Mouse (Mus musculus): Measurements from ENCODE around the gene Galnt2. TPM values are rescaled to one million over a fixed set of nuclear protein-coding genes. Genes with fewer than 3 reads are reported as not detected.
A peak's percentile ranks its signal among the peaks of the same experiment; 100 is the strongest.

The Galnt2 gene
- total and polyA plus RNA-seq, 3 experiments = 18.6 to 27.3 (median 23.6) TPM

- DNase-seq (ENCODE audit: extremely low read depth) = no peak
- TF ChIP-seq CHD2 (IDR thresholded peaks at IDR 0.05; ENCODE audit: low read length) (no peak), CTCF (conservative IDR thresholded peaks at IDR 0.05 in 1 of 2, IDR thresholded peaks at IDR 0.05 in 1 of 2; ENCODE audit: low read depth in 2 of 2, low read length in 2 of 2) (no peak), USF2 (conservative IDR thresholded peaks at IDR 0.05; ENCODE audit: low read depth, low read length) (no peak), JUN (IDR thresholded peaks at IDR 0.05; ENCODE audit: insufficient read depth, low read depth, low read length) (no peak), POLR2A (IDR thresholded peaks at IDR 0.05; ENCODE audit: low read depth, low read length) (no peak)
- H3K9ac ChIP-seq (ENCODE audit: insufficient read depth, low read depth) = no peak overlapping the region
- no peaks in the 10 kb centered on the region for H3K79me2 ChIP-seq (replicated peaks; ENCODE audit: control insufficient read depth, extremely low read depth, insufficient read depth, poor library complexity, severe bottlenecking)
- dilution Hi-C loops (cut with MboI; ENCODE audit: extremely low pct_ligation_motif_present, extremely low pct_unique_long_range_greater_than_20kb, low sequenced_read_pairs) = no loop called here
- H3K4me2 ChIP-seq (ENCODE audit: insufficient read depth, low read depth, poor library complexity, severe bottlenecking) = no peak overlapping the region
- H3K4me1 ChIP-seq (ENCODE audit: control insufficient read depth in 1 of 2, insufficient read depth in 2 of 2) = peaks cover 43 to 71% of the 10 kb centered on the region in 2 experiments
- no peak overlapping the region for H3K27ac ChIP-seq (ENCODE audit: insufficient read depth, low read depth)
- peaks cover 0 to 7% of the 10 kb centered on the region in 2 experiments for H3K36me3 ChIP-seq (replicated peaks in 1 of 2; ENCODE audit: control insufficient read depth in 1 of 2, insufficient read depth in 1 of 2, low read length in 1 of 2)
- H3K27me3 ChIP-seq (replicated peaks) = no peaks in the 10 kb centered on the region
- H3K4me3 ChIP-seq (replicated peaks in 1 of 3; ENCODE audit: low read depth in 2 of 3, low read length in 2 of 3, poor library complexity in 1 of 3) = no peak overlapping the region
- H3K9me3 ChIP-seq (replicated peaks; ENCODE audit: low read length) = no peaks in the 10 kb centered on the region
- in situ Hi-C loops (cut with MboI; ENCODE audit: low pct_ligation_motif_present, low pct_unique_long_range_greater_than_20kb, low sequenced_read_pairs) = no loop called here
Measured at GRCm38 (mm10) chr8:124373753-124374152, 142.6 kb downstream of the Galnt2 start.

DNA sequence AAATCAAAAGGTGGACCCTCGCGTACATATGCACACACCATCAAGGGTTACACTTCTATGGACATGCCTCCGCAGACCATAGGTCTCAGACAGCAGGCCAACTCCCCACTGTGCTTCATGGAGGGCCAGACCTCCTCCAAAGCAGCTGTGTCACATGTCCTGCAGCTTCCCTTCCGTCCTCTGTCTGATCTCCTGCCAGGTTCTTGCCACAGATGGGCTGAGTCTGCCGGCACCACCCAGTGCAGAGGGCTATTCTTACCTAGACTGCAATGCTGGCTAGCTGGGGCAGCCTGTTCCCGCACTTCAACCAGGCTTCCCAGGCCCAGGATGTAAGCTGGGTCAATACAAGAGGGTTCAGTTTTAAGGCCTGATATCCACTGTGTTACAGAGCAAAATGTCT lies 144.0 kb downstream of the Galnt2 start:
- H3K27ac ChIP-seq (ENCODE audit: insufficient read depth, low read depth) = no peak overlapping the region
- no peaks in the 10 kb centered on the region for H3K9me3 ChIP-seq (replicated peaks; ENCODE audit: low read length)
- H3K9ac ChIP-seq (ENCODE audit: insufficient read depth, low read depth) = no peak overlapping the region
- H3K79me2 ChIP-seq (replicated peaks; ENCODE audit: control insufficient read depth, extremely low read depth, insufficient read depth, poor library complexity, severe bottlenecking) = no peaks in the 10 kb centered on the region
- peaks cover 50 to 74% of the 10 kb centered on the region in 2 experiments for H3K4me1 ChIP-seq (ENCODE audit: control insufficient read depth in 1 of 2, insufficient read depth in 2 of 2)
- in situ Hi-C loops (cut with MboI; ENCODE audit: low pct_ligation_motif_present, low pct_unique_long_range_greater_than_20kb, low sequenced_read_pairs) (no loop called here), dilution Hi-C loops (cut with MboI; ENCODE audit: extremely low pct_ligation_motif_present, extremely low pct_unique_long_range_greater_than_20kb, low sequenced_read_pairs) (no loop called here)
- no peaks in the 10 kb centered on the region for H3K27me3 ChIP-seq (replicated peaks)
- no peak for TF ChIP-seq MXI1 (IDR thresholded peaks at IDR 0.05; ENCODE audit: low read depth, low read length)
- no peak for TF ChIP-seq POLR2AphosphoS2 (IDR thresholded peaks at IDR 0.05; ENCODE audit: low read depth, low read length)
- TF ChIP-seq ZC3H11A (IDR thresholded peaks at IDR 0.05; ENCODE audit: low read depth, low read length) = no peak
- no peak for TF ChIP-seq CHD2 (IDR thresholded peaks at IDR 0.05; ENCODE audit: low read length)
- TF ChIP-seq BHLHE40 (IDR thresholded peaks at IDR 0.05; ENCODE audit: low read depth, low read length) = no peak
- TF ChIP-seq SIN3A (IDR thresholded peaks at IDR 0.05; ENCODE audit: low read length) = no peak
- TF ChIP-seq PAX5 (IDR thresholded peaks at IDR 0.05; ENCODE audit: low read length) = no peak
- TF ChIP-seq JUND (conservative IDR thresholded peaks at IDR 0.05; ENCODE audit: low read depth, low read length) = no peak
- no peak for TF ChIP-seq EP300 (IDR thresholded peaks at IDR 0.05; ENCODE audit: low read length)
- no peak for TF ChIP-seq HCFC1 (IDR thresholded peaks at IDR 0.05; ENCODE audit: low read depth, low read length)
- H3K36me3 ChIP-seq (replicated peaks in 1 of 2; ENCODE audit: control insufficient read depth in 1 of 2, insufficient read depth in 1 of 2, low read length in 1 of 2) = peaks cover 0 to 2% of the 10 kb centered on the region in 2 experiments
- peak overlapping the region in 2 of 3 experiments; percentile 40 to 53 for H3K4me3 ChIP-seq (replicated peaks in 1 of 3; ENCODE audit: low read depth in 2 of 3, low read length in 2 of 3, poor library complexity in 1 of 3)
- H3K4me2 ChIP-seq (ENCODE audit: insufficient read depth, low read depth, poor library complexity, severe bottlenecking) = no peak overlapping the region; the same call in 1 of the 2 replicates
- DNase-seq (ENCODE audit: extremely low read depth) = no peak

DNA sequence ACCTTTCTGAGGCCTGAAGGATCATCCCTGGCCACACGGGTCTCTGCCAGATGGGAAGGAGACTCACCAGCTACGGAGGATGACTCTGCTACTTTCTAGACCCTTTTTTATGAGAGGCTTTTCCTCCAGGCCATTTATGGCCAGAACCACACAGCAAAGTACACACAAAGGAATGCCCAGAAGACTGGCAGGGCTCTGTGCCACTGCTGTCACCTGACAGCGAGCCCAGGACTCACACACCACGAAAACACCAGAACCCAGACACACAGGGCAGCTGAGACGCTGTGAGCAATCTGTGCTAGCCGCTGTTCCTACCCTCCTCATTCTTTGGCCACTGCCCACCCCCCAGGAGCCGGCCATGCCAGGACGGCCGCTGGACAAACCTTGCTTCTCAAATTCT lies 144.5 kb downstream of the Galnt2 start:
- Histone ChIP-seq H3K9ac (ENCODE audit: insufficient read depth, low read depth) (peak overlapping the region; percentile 17; the same call in 1 of the 2 replicates), H3K4me2 (ENCODE audit: insufficient read depth, low read depth, poor library complexity, severe bottlenecking) (peak overlapping the region; percentile 44), H3K4me3 (replicated peaks in 1 of 3; ENCODE audit: low read depth in 2 of 3, low read length in 2 of 3, poor library complexity in 1 of 3) (peak overlapping the region in 2 of 3 experiments; percentile 40 to 53), H3K9me3 (replicated peaks; ENCODE audit: low read length) (no peaks in the 10 kb centered on the region), H3K27ac (ENCODE audit: insufficient read depth, low read depth) (no peak overlapping the region), H3K79me2 (replicated peaks; ENCODE audit: control insufficient read depth, extremely low read depth, insufficient read depth, poor library complexity, severe bottlenecking) (no peaks in the 10 kb centered on the region), H3K4me1 (ENCODE audit: control insufficient read depth in 1 of 2, insufficient read depth in 2 of 2) (peaks cover 50 to 69% of the 10 kb centered on the region in 2 experiments), H3K36me3 (replicated peaks in 1 of 2; ENCODE audit: control insufficient read depth in 1 of 2, insufficient read depth in 1 of 2, low read length in 1 of 2) (no peaks in the 10 kb centered on the region), H3K27me3 (replicated peaks) (no peaks in the 10 kb centered on the region)
- no peak for DNase-seq (ENCODE audit: extremely low read depth)
- in situ Hi-C loops (cut with MboI; ENCODE audit: low pct_ligation_motif_present, low pct_unique_long_range_greater_than_20kb, low sequenced_read_pairs) = no loop called here
- TF ChIP-seq POLR2A (IDR thresholded peaks at IDR 0.05; ENCODE audit: low read depth, low read length) = no peak
- TF ChIP-seq MEF2A (IDR thresholded peaks at IDR 0.05; ENCODE audit: borderline replicate concordance, low read depth, low read length) = no peak
- no peak for TF ChIP-seq RAD21 (IDR thresholded peaks at IDR 0.05; ENCODE audit: low read depth, low read length)
- TF ChIP-seq JUN (IDR thresholded peaks at IDR 0.05; ENCODE audit: insufficient read depth, low read depth, low read length) = no peak
- TF ChIP-seq MAZ (IDR thresholded peaks at IDR 0.05; ENCODE audit: low read depth, low read length) = no peak
- no peak for TF ChIP-seq UBTF (IDR thresholded peaks at IDR 0.05; ENCODE audit: low read depth, low read length)
- TF ChIP-seq ZNF384 (IDR thresholded peaks at IDR 0.05; ENCODE audit: low read depth, low read length) = no peak
- no peak for TF ChIP-seq ZMIZ1 (IDR thresholded peaks at IDR 0.05; ENCODE audit: low read depth, low read length)
- TF ChIP-seq CHD2 (IDR thresholded peaks at IDR 0.05; ENCODE audit: low read length) = no peak
- TF ChIP-seq MXI1 (IDR thresholded peaks at IDR 0.05; ENCODE audit: low read depth, low read length) = no peak
- TF ChIP-seq SMC3 (IDR thresholded peaks at IDR 0.05; ENCODE audit: low read depth, low read length) = no peak
- TF ChIP-seq RCOR1 (conservative IDR thresholded peaks at IDR 0.05; ENCODE audit: low read depth, low read length) = no peak
- TF ChIP-seq USF2 (conservative IDR thresholded peaks at IDR 0.05; ENCODE audit: low read depth, low read length) = no peak
- TF ChIP-seq KAT2A (IDR thresholded peaks at IDR 0.05; ENCODE audit: insufficient replicate concordance, low read length) = no peak
- no peak for TF ChIP-seq HCFC1 (IDR thresholded peaks at IDR 0.05; ENCODE audit: low read depth, low read length)
- no peak for TF ChIP-seq POLR2AphosphoS2 (IDR thresholded peaks at IDR 0.05; ENCODE audit: low read depth, low read length)
- no peak for TF ChIP-seq ETS1 (conservative IDR thresholded peaks at IDR 0.05; ENCODE audit: low read depth, low read length)
- TF ChIP-seq GABPA (IDR thresholded peaks at IDR 0.05; ENCODE audit: insufficient replicate concordance, low read depth, low read length) = no peak
- dilution Hi-C loops (cut with MboI; ENCODE audit: extremely low pct_ligation_motif_present, extremely low pct_unique_long_range_greater_than_20kb, low sequenced_read_pairs) = no loop called here

Measured in CH12.LX (cell line).